Mouse (Mus musculus): ENCODE data around the gene Phf24. TPM values are rescaled to one million over a fixed set of nuclear protein-coding genes. Genes with fewer than 3 reads are reported as not detected.

Gene Phf24
- polyA plus RNA-seq, 1 experiment, result 1.1 TPM

DNA sequence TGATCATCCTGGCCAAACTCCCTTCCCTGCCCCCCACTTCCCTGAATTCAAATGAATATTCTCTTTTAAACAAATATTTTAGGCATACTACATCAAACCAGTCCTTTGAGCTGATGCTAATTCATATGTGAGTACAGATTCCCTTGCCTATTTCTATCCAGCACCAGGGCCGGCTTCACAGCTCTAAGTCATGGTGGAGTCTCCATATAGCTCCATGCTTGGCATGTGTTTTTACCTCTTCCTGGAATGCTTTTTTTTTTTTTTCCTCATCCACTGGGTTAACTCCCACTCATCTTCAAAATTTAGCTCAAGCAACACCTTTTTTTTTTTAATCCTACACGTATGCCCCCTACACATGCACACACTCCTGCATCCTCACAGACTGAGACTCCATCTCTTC is 5.1 kb downstream of the Phf24 start:
- DNase-seq (ENCODE audit: low read depth in 1 of 2, low spot score in 2 of 2), result no peak
- no peak for TF ChIP-seq CTCF (IDR thresholded peaks at IDR 0.05; ENCODE audit: extremely low read depth, insufficient read depth, insufficient read length, insufficient replicate concordance)
- H3K4me3 ChIP-seq (ENCODE audit: extremely low read depth, insufficient read depth, insufficient read length), result no peak overlapping the region
- no peaks in the 10 kb centered on the region for H3K36me3 ChIP-seq (ENCODE audit: control insufficient read depth, insufficient read depth, low read length)
- peaks cover 6% of the 10 kb centered on the region for H3K27me3 ChIP-seq (ENCODE audit: control insufficient read depth, insufficient read depth, low read length)
- WGBS, result 90% methylated on average over 2 of the region's 2 CpGs
- no peaks in the 10 kb centered on the region for H3K4me1 ChIP-seq (ENCODE audit: control insufficient read depth, insufficient read depth, insufficient read length)
- no peak overlapping the region for H3K27ac ChIP-seq (ENCODE audit: insufficient read depth, low read length)

GRCm38 (mm10) chr4:42922056-42922455 is 5.6 kb downstream of the Phf24 start:
- H3K27me3 ChIP-seq (ENCODE audit: control insufficient read depth, insufficient read depth, low read length), result peaks cover 3% of the 10 kb centered on the region

DNA sequence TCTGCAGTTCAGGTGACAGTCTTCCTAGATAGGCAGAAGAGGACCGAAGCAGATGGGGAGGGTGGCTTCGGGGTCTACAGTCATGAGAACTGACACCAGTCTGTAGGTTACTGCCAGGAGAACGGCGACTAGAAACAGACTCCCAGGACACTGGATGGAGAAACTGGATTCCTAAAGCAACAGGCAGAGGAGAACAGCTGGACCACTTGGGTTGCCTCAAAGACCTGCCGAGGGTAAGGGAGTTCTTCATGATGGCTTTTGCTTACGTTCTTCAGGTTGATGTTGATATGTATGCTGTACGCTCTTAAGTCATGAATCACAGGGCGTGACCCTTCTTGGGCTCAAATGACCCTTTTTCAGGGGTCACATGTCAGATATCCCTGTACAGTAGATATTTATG is 6.0 kb downstream of the Phf24 start:
- Histone ChIP-seq H3K4me3 (ENCODE audit: extremely low read depth, insufficient read depth, insufficient read length) (no peak overlapping the region), H3K4me1 (ENCODE audit: control insufficient read depth, insufficient read depth, insufficient read length) (no peaks in the 10 kb centered on the region), H3K36me3 (ENCODE audit: control insufficient read depth, insufficient read depth, low read length) (no peaks in the 10 kb centered on the region), H3K27me3 (ENCODE audit: control insufficient read depth, insufficient read depth, low read length) (no peaks in the 10 kb centered on the region; the same call in 1 of the 2 replicates), H3K27ac (ENCODE audit: insufficient read depth, low read length) (no peak overlapping the region)
- no peak for DNase-seq (ENCODE audit: low read depth in 1 of 2, low spot score in 2 of 2)
- 85% methylated on average over 8 of the region's 8 CpGs for WGBS
- TF ChIP-seq CTCF (IDR thresholded peaks at IDR 0.05; ENCODE audit: extremely low read depth, insufficient read depth, insufficient read length, insufficient replicate concordance) (no peak), POLR2A (IDR thresholded peaks at IDR 0.05; ENCODE audit: low read depth, low read length) (no peak)

More at GRCm38 (mm10) chr4:42922056-42922455, 5.6 kb downstream of the Phf24 start:
- no peaks in the 10 kb centered on the region for H3K4me1 ChIP-seq (ENCODE audit: control insufficient read depth, insufficient read depth, insufficient read length)
- 76% methylated on average over 6 of the region's 6 CpGs for WGBS
- no peak for TF ChIP-seq POLR2A (IDR thresholded peaks at IDR 0.05; ENCODE audit: low read depth, low read length)
- no peak for TF ChIP-seq CTCF (IDR thresholded peaks at IDR 0.05; ENCODE audit: extremely low read depth, insufficient read depth, insufficient read length, insufficient replicate concordance)
- H3K36me3 ChIP-seq (ENCODE audit: control insufficient read depth, insufficient read depth, low read length), result no peaks in the 10 kb centered on the region
- no peak overlapping the region for H3K27ac ChIP-seq (ENCODE audit: insufficient read depth, low read length)
- H3K4me3 ChIP-seq (ENCODE audit: extremely low read depth, insufficient read depth, insufficient read length), result no peak overlapping the region
- DNase-seq (ENCODE audit: low read depth in 1 of 2, low spot score in 2 of 2), result no peak

GRCm38 (mm10) chr4:42924095-42924710 is 7.7 kb downstream of the Phf24 start:
- no peaks in the 10 kb centered on the region for H3K4me1 ChIP-seq (ENCODE audit: control insufficient read depth, insufficient read depth, insufficient read length)
- H3K4me3 ChIP-seq (ENCODE audit: extremely low read depth, insufficient read depth, insufficient read length), result no peak overlapping the region
- TF ChIP-seq POLR2A (IDR thresholded peaks at IDR 0.05; ENCODE audit: low read depth, low read length), result no peak
- no peak for TF ChIP-seq CTCF (IDR thresholded peaks at IDR 0.05; ENCODE audit: extremely low read depth, insufficient read depth, insufficient read length, insufficient replicate concordance)
- H3K27ac ChIP-seq (ENCODE audit: insufficient read depth, low read length), result no peak overlapping the region
- no peak for DNase-seq (ENCODE audit: low read depth in 1 of 2, low spot score in 2 of 2)
- WGBS, result 86% methylated on average over 13 of the region's 13 CpGs
- H3K36me3 ChIP-seq (ENCODE audit: control insufficient read depth, insufficient read depth, low read length), result no peaks in the 10 kb centered on the region
- no peaks in the 10 kb centered on the region for H3K27me3 ChIP-seq (ENCODE audit: control insufficient read depth, insufficient read depth, low read length)

GRCm38 (mm10) chr4:42928209-42928608 is 11.7 kb downstream of the Phf24 start:
- no peaks in the 10 kb centered on the region for H3K36me3 ChIP-seq (ENCODE audit: control insufficient read depth, insufficient read depth, low read length)
- DNase-seq (ENCODE audit: low read depth in 1 of 2, low spot score in 2 of 2), result no peak
- WGBS, result 83% methylated on average over 5 of the region's 5 CpGs
- no peak overlapping the region for H3K27ac ChIP-seq (ENCODE audit: insufficient read depth, low read length)
- no peaks in the 10 kb centered on the region for H3K27me3 ChIP-seq (ENCODE audit: control insufficient read depth, insufficient read depth, low read length)
- H3K4me3 ChIP-seq (ENCODE audit: extremely low read depth, insufficient read depth, insufficient read length), result no peak overlapping the region
- TF ChIP-seq POLR2A (IDR thresholded peaks at IDR 0.05; ENCODE audit: low read depth, low read length), result no peak
- no peak for TF ChIP-seq CTCF (IDR thresholded peaks at IDR 0.05; ENCODE audit: extremely low read depth, insufficient read depth, insufficient read length, insufficient replicate concordance)
- no peaks in the 10 kb centered on the region for H3K4me1 ChIP-seq (ENCODE audit: control insufficient read depth, insufficient read depth, insufficient read length)

GRCm38 (mm10) chr4:42928952-42929351 is 12.5 kb downstream of the Phf24 start:
- Histone ChIP-seq H3K4me1 (ENCODE audit: control insufficient read depth, insufficient read depth, insufficient read length) (peaks cover 3% of the 10 kb centered on the region; the same call in 1 of the 2 replicates), H3K27ac (ENCODE audit: insufficient read depth, low read length) (no peak overlapping the region), H3K27me3 (ENCODE audit: control insufficient read depth, insufficient read depth, low read length) (no peaks in the 10 kb centered on the region), H3K4me3 (ENCODE audit: extremely low read depth, insufficient read depth, insufficient read length) (no peak overlapping the region), H3K36me3 (ENCODE audit: control insufficient read depth, insufficient read depth, low read length) (no peaks in the 10 kb centered on the region)
- TF ChIP-seq CTCF (IDR thresholded peaks at IDR 0.05; ENCODE audit: extremely low read depth, insufficient read depth, insufficient read length, insufficient replicate concordance) (no peak), POLR2A (IDR thresholded peaks at IDR 0.05; ENCODE audit: low read depth, low read length) (no peak)
- 94% methylated on average over 9 of the region's 9 CpGs for WGBS
- no peak for DNase-seq (ENCODE audit: low read depth in 1 of 2, low spot score in 2 of 2)

DNA sequence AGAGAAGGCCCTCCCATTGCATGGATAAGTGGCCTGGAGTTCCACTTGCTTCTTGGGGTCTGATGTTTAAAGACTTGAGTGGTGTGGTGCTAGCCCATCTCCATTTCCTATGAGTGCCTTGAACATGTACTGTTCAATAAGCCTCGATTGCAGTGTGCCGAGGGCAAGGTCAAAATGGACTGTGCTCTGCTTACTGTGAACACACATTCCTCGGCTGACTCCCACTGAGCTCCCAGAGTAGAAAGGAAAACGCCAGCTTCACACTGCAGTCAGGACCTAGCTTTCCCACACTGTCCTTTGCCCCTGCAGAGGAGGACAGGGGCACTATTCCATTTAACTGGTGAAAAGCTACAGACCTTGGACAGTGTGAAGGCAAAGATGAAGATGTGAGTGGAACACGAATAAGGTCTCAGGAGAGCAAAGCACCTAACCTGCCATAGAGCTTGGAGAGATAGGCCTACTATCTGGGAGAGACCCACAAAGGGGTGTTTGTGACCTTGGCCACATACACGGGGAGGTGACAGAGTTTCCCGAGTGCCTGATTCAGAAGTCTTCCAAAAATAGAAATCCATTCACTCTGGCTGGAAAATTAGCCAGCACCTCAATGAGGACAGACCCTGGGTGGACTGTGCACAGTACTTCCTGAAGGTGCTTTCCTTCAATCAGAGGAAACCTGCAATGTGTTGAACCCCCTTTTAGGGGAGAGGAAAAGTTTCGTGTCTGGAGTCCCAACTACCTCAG is 15.9 kb downstream of the Phf24 start:
- Histone ChIP-seq H3K4me1 (ENCODE audit: control insufficient read depth, insufficient read depth, insufficient read length) (peaks cover 3% of the 10 kb centered on the region; the same call in 1 of the 2 replicates), H3K4me3 (ENCODE audit: extremely low read depth, insufficient read depth, insufficient read length) (no peak overlapping the region), H3K27me3 (ENCODE audit: control insufficient read depth, insufficient read depth, low read length) (no peaks in the 10 kb centered on the region), H3K27ac (ENCODE audit: insufficient read depth, low read length) (no peak overlapping the region), H3K36me3 (ENCODE audit: control insufficient read depth, insufficient read depth, low read length) (no peaks in the 10 kb centered on the region)
- 87% methylated on average over 8 of the region's 8 CpGs for WGBS
- no peak for TF ChIP-seq POLR2A (IDR thresholded peaks at IDR 0.05; ENCODE audit: low read depth, low read length)
- no peak for DNase-seq (ENCODE audit: low read depth in 1 of 2, low spot score in 2 of 2)
